Mouse (Mus musculus) induced T-regulatory cell, adult 2 months (primary cell): ENCODE data around the gene Kctd7.

Source experiments
- DNase-seq: peaks from one replicate; pipeline ENCODE4 v3.0.0-alpha.2; 2012; ENCODE audit warnings: low read depth

The Kctd7 gene

DNA sequence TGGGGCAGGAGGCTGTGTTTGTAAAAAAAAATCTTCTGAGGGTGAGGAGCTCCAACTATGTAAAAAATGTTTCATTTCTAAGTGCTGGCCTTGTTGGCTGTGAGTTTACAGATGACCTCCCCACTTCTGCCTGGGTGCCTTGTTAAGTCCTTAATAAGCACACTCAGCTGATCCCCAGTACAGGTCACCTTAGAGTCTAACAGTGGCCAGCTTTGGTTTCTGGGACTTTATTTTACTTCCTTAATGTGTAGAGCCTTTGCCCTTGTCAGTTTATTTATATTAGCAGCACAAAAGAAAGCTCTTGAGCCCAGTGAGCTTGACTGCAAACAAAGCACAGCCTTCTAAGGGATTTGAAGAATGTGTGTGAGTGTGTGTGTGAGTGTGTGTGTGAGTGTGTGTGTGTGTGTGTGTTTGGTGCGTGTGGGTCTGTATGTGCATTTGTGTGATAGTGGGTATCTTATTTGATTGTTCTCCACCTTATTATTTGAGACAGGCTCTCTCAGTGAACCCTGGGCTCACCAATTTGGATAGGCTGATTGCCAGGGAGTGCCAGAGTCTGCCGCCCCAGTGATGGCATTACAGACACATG lies 47.8 kb downstream of the Kctd7 start:
- DNase-seq: no peak

DNA sequence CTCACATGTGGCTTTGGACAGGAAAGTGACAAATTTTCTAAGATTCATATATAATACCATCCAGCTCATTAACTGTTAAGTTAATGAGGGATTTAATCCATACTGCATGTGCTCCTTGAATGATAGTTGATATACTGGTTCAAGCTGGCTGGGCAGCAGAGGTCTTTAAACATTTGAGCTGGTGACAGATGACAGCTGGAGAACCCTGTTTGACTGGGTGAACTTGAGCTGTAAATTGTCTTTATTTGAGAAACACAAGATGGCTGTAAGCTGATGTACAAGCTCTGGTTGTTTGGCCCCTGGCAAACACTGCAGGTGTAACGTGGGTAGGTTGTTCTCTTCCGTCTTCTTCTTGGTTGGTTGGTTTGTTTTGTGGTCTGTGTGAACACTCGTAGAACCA lies 49.1 kb downstream of the Kctd7 start:
- DNase-seq: no peak

DNA sequence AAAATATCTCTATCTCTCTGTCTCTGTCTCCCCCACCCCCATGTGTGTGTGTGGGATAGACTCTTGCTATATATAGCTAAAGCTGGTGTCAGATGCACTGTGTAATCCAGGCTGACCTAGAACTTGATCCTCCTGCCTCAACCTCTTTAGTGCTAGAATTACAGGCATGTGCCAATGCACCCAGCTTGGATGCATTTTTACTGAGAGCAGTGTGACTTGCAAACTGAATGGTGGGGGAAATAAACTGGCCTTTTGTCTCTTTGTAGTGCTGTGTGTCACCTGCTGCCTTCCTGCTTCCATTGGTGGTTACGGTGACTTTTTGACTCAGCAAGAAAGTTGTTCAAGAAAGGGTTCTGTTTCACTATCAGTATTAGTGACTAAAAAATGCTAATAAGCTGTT lies 51.6 kb downstream of the Kctd7 start:
- peak; percentile 76 for DNase-seq

DNA sequence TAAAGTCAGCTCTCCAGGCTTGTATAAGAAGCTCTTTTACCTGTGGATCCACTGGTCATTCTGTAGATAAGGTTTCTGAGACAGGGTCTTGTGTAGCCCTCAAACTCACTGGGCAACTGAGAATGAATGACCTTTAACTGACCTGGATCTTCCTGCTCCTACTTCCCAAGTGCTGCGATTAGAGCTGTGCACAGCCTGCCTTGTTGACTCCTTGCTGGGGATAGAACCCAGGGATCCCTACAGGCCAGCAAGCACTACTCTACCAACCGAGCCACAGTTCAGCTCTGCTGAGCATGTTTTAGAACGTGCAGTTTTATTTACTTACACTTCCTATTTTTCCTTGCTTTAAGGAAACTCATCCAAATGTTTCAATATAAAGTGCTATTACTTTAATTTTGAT lies 52.8 kb downstream of the Kctd7 start:
- DNase-seq: no peak

DNA sequence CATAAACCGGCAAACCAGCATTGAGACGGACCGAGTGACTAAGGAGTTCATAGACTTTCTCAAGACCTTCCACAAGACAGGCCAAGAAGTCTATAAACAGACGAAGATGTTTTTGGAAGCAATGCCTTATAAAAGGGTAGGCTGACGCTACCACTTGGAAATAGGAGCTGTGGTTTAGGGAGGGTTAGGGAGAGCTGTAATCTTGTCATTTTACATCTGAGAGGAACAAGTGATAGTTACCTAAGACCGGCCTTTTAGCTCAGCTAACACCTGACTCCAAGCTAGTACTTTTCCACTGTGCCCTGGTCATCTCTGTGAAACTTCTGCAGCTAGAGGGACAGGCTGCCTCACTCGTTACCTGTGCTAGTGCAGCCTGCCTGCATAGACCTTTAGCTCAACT lies 53.3 kb downstream of the Kctd7 start:
- DNase-seq: no peak

DNA sequence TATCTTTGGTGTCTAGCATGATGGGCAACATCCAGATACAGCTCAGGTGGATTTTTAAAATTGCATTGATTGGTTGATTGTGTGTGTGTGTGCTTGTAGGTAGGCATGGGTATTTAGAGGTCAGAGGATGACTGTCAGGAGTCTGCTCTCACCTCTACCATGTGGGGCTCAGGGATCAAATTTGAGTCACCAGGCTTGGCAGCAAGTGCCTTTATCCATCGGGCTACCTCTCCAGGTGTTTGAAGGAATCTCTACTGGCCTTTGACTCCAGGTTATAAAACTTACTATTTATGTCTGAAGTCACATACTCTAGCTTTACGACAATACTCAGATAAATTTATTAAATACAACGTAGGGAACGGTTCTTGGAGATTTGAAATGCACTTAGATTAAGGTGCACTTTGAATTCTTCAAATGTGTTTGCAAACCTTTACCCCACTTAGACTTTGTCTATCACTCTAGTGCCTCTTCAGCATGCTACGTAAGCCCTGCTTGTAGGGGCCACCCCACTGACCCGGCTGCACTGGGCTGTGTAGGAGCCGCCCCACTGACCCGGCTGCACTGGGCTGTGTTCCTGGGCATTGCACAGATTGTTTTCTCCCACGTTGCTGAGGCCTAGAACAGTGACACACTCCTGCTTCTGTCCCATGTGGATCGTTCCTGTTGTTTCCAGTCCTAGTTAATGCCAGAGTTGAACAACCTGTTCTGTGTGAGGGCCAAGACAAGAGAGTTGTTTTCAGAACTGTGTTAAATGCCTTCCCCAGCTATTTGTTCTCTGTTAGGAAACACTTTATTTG lies 55.8 kb downstream of the Kctd7 start:
- DNase-seq: no peak

DNA sequence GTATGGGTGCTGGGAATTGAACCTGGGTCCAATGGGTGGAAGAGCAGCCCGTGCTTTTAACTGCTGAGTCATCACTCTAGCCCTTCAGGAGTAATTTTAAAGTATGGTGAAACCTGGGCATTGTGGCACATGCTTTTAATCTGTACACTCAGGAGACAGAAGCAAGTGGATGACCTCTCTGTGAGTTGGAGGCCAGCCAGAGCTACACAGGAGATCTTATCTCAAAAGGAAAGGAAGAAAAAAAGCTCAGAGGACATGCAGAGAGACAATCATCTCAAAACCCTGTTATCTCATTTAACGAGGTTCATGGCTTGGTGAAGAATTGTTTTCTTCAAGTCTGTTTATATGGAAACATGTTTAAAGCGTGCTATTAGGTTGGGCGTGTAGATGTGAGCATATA lies 59.3 kb downstream of the Kctd7 start:
- peak; percentile 62 for DNase-seq

DNA sequence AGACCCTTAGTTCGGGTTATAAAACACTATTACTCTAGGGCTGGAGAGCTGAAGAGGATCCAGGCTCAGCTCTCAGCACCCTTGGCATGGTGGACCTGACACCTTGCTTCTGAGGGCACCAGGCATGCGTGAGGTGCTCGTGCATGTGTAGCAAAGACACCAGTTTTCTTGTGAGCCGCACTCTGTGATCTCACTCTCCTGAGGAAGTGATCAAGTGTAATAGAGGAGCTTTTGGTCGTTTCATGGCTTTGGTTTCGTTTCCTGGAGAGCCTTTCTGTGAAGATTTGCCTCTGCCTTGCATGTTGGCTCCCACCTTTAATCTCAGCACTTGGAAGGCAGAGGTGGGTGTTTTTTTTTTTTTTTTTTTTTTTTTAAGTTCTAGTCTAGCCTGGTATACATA lies 59.9 kb downstream of the Kctd7 start:
- peak; percentile 71 for DNase-seq
